Mouse (Mus musculus) olfactory bulb, adult 2 months (tissue): Measurements from ENCODE around the gene Atoh1. TPM values are rescaled to one million over a fixed set of nuclear protein-coding genes. Genes with fewer than 3 reads are reported as not detected.

Experiments
- H3K27ac ChIP-seq: fragments of 200-500 bp; 2 replicates; pipeline ENCODE4 v1.5.1; 2012; ENCODE audit warnings: low read depth, low read length; ENCODE audit not compliant: insufficient read depth
- H3K4me1 ChIP-seq: fragments of 200-500 bp; 2 replicates; pipeline ENCODE4 v1.6.1; 2012; ENCODE audit warnings: low read length; ENCODE audit not compliant: control insufficient read depth, insufficient read depth
- H3K4me3 ChIP-seq: fragments of 200-500 bp; 2 replicates; pipeline ENCODE4 v1.5.1; 2012; ENCODE audit warnings: mild to moderate bottlenecking, low read depth, low read length, moderate library complexity; ENCODE audit not compliant: insufficient read depth
- CTCF ChIP-seq: fragments of 200-500 bp; IDR thresholded peaks from 2 replicates; pipeline ENCODE4 v1.5.1; 2012; ENCODE audit warnings: low read depth, mild to moderate bottlenecking, low read length, moderate library complexity; ENCODE audit not compliant: insufficient read depth
- POLR2A ChIP-seq: fragments of 200-500 bp; IDR thresholded peaks from 2 replicates; pipeline ENCODE4 v1.6.1; 2012; ENCODE audit warnings: mild to moderate bottlenecking, low read depth, low read length, moderate library complexity; ENCODE audit not compliant: insufficient read depth
- WGBS: fragments of 180-500 bp; shearing (Covaris S2); methylation state at CpG from one replicate; pipeline ENCODE4 v1.1.7; 2018; 5-methylcytosine and 5-hydroxymethylcytosine counted together
- polyA plus RNA-seq: library from polyadenylated mRNA; stranded (reverse); fragments of >200 nt; gene quantifications from 2 replicates; pipeline ENCODE4 v1.2.4, GENCODE M21; 2012; ENCODE audit warnings: low replicate concordance; ENCODE audit not compliant: missing spikeins, insufficient read depth, insufficient read length

Atoh1 gene
- polyA plus RNA-seq, 1 experiment: not detected

GRCm38 (mm10) chr6:64730506-64731020, 1.6 kb downstream of the Atoh1 start:
- Histone ChIP-seq H3K4me3 (no peak overlapping the region), H3K27ac (no peak overlapping the region), H3K4me1 (peaks cover 34% of the 10 kb centered on the region)
- 9% methylated on average over 14 of the region's 14 CpGs for WGBS
- TF ChIP-seq POLR2A (no peak), CTCF (no peak)

- TF ChIP-seq CTCF (no peak), POLR2A (no peak)
- H3K4me1 ChIP-seq: peaks cover 34% of the 10 kb centered on the region
- 8% methylated on average over 7 of the region's 7 CpGs for WGBS
- no peak overlapping the region for H3K27ac ChIP-seq
- H3K4me3 ChIP-seq: no peak overlapping the region
These were observed 2.2 kb downstream of the Atoh1 start for GRCm38 (mm10) chr6:64731126-64731525.

- WGBS: 6% methylated on average over 8 of the region's 8 CpGs
- Histone ChIP-seq H3K4me3 (no peak overlapping the region), H3K4me1 (peaks cover 34% of the 10 kb centered on the region), H3K27ac (no peak overlapping the region)
- TF ChIP-seq POLR2A (no peak), CTCF (no peak)
These were observed 2.8 kb downstream of the Atoh1 start for GRCm38 (mm10) chr6:64731621-64732320.

GRCm38 (mm10) chr6:64733311-64733710, 4.4 kb downstream of the Atoh1 start:
- H3K4me1 ChIP-seq: peaks cover 27% of the 10 kb centered on the region
- 5% methylated on average over 4 of the region's 4 CpGs for WGBS
- H3K27ac ChIP-seq: no peak overlapping the region
- H3K4me3 ChIP-seq: no peak overlapping the region
- no peak for TF ChIP-seq POLR2A
- TF ChIP-seq CTCF: no peak

GRCm38 (mm10) chr6:64734441-64735320, 5.8 kb downstream of the Atoh1 start:
- peak overlapping the region; percentile 41 for H3K4me3 ChIP-seq
- H3K4me1 ChIP-seq: peaks cover 14% of the 10 kb centered on the region
- 4% methylated on average over 54 of the region's 54 CpGs for WGBS
- TF ChIP-seq POLR2A (no peak), CTCF (no peak)
- H3K27ac ChIP-seq: no peak overlapping the region

- Histone ChIP-seq H3K4me1 (peaks cover 8% of the 10 kb centered on the region; the same call in 1 of the 2 replicates), H3K27ac (no peak overlapping the region), H3K4me3 (no peak overlapping the region)
- WGBS: 82% methylated on average over 4 of the region's 4 CpGs
- TF ChIP-seq CTCF (no peak), POLR2A (no peak)
These were observed 7.4 kb downstream of the Atoh1 start for GRCm38 (mm10) chr6:64736317-64736716.

GRCm38 (mm10) chr6:64742915-64743489, 14.1 kb downstream of the Atoh1 start:
- WGBS: 85% methylated on average over 2 of the region's 2 CpGs
- TF ChIP-seq POLR2A (no peak), CTCF (no peak)
- Histone ChIP-seq H3K4me3 (no peak overlapping the region), H3K27ac (no peak overlapping the region), H3K4me1 (no peaks in the 10 kb centered on the region)

- TF ChIP-seq CTCF (no peak), POLR2A (no peak)
These were observed 25.6 kb downstream of the Atoh1 start for GRCm38 (mm10) chr6:64754515-64754914.

More at GRCm38 (mm10) chr6:64754515-64754914, 25.6 kb downstream of the Atoh1 start:
- Histone ChIP-seq H3K4me3 (no peak overlapping the region), H3K4me1 (no peaks in the 10 kb centered on the region), H3K27ac (no peak overlapping the region)
- WGBS: 88% methylated on average over 2 of the region's 2 CpGs
